Mouse (Mus musculus) heart, adult 2 months (tissue): ENCODE results near the gene Mnat1. TPM values are rescaled to one million over a fixed set of nuclear protein-coding genes. Genes with fewer than 3 reads are reported as not detected.

ENCODE experiments used
- DNase-seq, 2 experiments: peaks; one replicate each; pipeline ENCODE4 v3.0.0; 2021
- H3K27ac ChIP-seq: fragments of 200-600 bp; 2 replicates; pipeline ENCODE4 v1.8.1; 2022
- H3K27me3 ChIP-seq: fragments of 200-500 bp; 2 replicates; pipeline ENCODE4 v1.6.1; 2012; ENCODE audit warnings: mild to moderate bottlenecking, low read length, inconsistent platforms, mixed read lengths; ENCODE audit not compliant: control insufficient read depth, insufficient read depth
- H3K36me3 ChIP-seq: fragments of 200-500 bp; 2 replicates; pipeline ENCODE4 v1.6.1; 2012; ENCODE audit warnings: low read length, inconsistent platforms; ENCODE audit not compliant: control insufficient read depth, insufficient read depth
- H3K4me1 ChIP-seq: fragments of 200-500 bp; 2 replicates; pipeline ENCODE4 v1.6.1; 2011; ENCODE audit warnings: low read length; ENCODE audit not compliant: control insufficient read depth, insufficient read depth
- H3K4me3 ChIP-seq: fragments of 200-600 bp; 2 replicates; pipeline ENCODE4 v1.8.1; 2022
- H3K79me2 ChIP-seq: fragments of 200-500 bp; replicated peaks from 2 replicates; pipeline ENCODE4 v1.6.1; 2012; ENCODE audit warnings: mild to moderate bottlenecking, inconsistent platforms, low read length, moderate library complexity, mixed read lengths; ENCODE audit not compliant: control insufficient read depth, insufficient read depth
- H3K9ac ChIP-seq: fragments of 200-500 bp; 2 replicates; pipeline ENCODE4 v1.6.1; 2012; ENCODE audit warnings: low read depth, mild to moderate bottlenecking, control low read depth, inconsistent platforms, low read length, mixed read lengths
- CTCF ChIP-seq: fragments of 200-600 bp; IDR thresholded peaks from 2 replicates; pipeline ENCODE4 v1.8.1; 2022; ENCODE audit warnings: antibody characterized with exemption, mild to moderate bottlenecking, moderate library complexity
- EP300 ChIP-seq: fragments of 200-500 bp; IDR thresholded peaks from 2 replicates; pipeline ENCODE4 v1.6.1; 2011; ENCODE audit warnings: low read depth, low read length, control low read depth; ENCODE audit not compliant: insufficient read depth
- POLR2A ChIP-seq: fragments of 200-500 bp; IDR thresholded peaks from 2 replicates; pipeline ENCODE4 v1.6.1; 2011; ENCODE audit warnings: mild to moderate bottlenecking, low read depth, low read length, control low read depth; ENCODE audit not compliant: insufficient read depth
- WGBS: fragments of 180-500 bp; shearing (Covaris S2); methylation state at CpG from one replicate; pipeline ENCODE4 v1.1.7; 2018; 5-methylcytosine and 5-hydroxymethylcytosine counted together
- intact Hi-C: fragments of 180-260 bp; cut with DNase I; formaldehyde crosslinking; loops from one replicate; pipeline ENCODE4 v1.15.1; 2025
- polyA plus RNA-seq: library from polyadenylated mRNA; depleted of rRNA; stranded (reverse); fragments of >200 nt; gene quantifications from 2 replicates; pipeline ENCODE4 v1.2.3, GENCODE M21; 2012
- total RNA-seq, 2 experiments: library from RNA; stranded (reverse); gene quantifications; 2 replicates each; pipeline ENCODE4 v1.2.3; 2021

Gene Mnat1
- total and polyA plus RNA-seq, 3 experiments, result 5.6 to 16.8 (median 16.3) TPM

GRCm38 (mm10) chr12:73198451-73198850 is 74.9 kb downstream of the Mnat1 start:
- Histone ChIP-seq H3K27ac (no peak overlapping the region), H3K4me1 (no peaks in the 10 kb centered on the region; the same call in 1 of the 2 replicates), H3K4me3 (no peak overlapping the region), H3K9ac (no peak overlapping the region), H3K36me3 (peaks cover 9% of the 10 kb centered on the region), H3K27me3 (no peaks in the 10 kb centered on the region), H3K79me2 (no peaks in the 10 kb centered on the region)
- DNase-seq, result no peak
- TF ChIP-seq CTCF (no peak), POLR2A (no peak), EP300 (no peak)
- intact Hi-C loops, result no loop called here
- WGBS, result 29% methylated on average over 1 of the region's 1 CpGs

- no peaks in the 10 kb centered on the region for H3K27me3 ChIP-seq
- no peak for DNase-seq
- no peak overlapping the region for H3K9ac ChIP-seq
- H3K36me3 ChIP-seq, result peaks cover 9% of the 10 kb centered on the region
- 57% methylated on average over 7 of the region's 7 CpGs for WGBS
- H3K27ac ChIP-seq, result no peak overlapping the region
- no peak overlapping the region for H3K4me3 ChIP-seq
- no peaks in the 10 kb centered on the region; the same call in 1 of the 2 replicates for H3K4me1 ChIP-seq
- intact Hi-C loops, result no loop called here
- TF ChIP-seq EP300, result no peak
- TF ChIP-seq POLR2A, result no peak
- no peak for TF ChIP-seq CTCF
- H3K79me2 ChIP-seq, result no peaks in the 10 kb centered on the region
Observed at GRCm38 (mm10) chr12:73199375-73199774, 75.9 kb downstream of the Mnat1 start.

- DNase-seq, result peak in 1 of 2 experiments; percentile 38
- peak overlapping the region; percentile 45 for H3K27ac ChIP-seq
- WGBS, result 27% methylated on average over 3 of the region's 3 CpGs
Observed at GRCm38 (mm10) chr12:73201587-73201986, 78.1 kb downstream of the Mnat1 start.

GRCm38 (mm10) chr12:73205710-73206649 is 82.5 kb downstream of the Mnat1 start:
- TF ChIP-seq POLR2A (no peak), CTCF (no peak), EP300 (0 out of 2 replicates have a peak, but pooled peaks have one; percentile 16)
- DNase-seq, result peak in 1 of 2 experiments; percentile 41
- H3K79me2 ChIP-seq, result no peaks in the 10 kb centered on the region
- peaks cover 24% of the 10 kb centered on the region for H3K36me3 ChIP-seq
- WGBS, result 75% methylated on average over 11 of the region's 11 CpGs
- H3K27me3 ChIP-seq, result no peaks in the 10 kb centered on the region
- peaks cover 3% of the 10 kb centered on the region for H3K4me1 ChIP-seq
- no peak overlapping the region for H3K9ac ChIP-seq
- peak overlapping the region; percentile 72 for H3K27ac ChIP-seq
- H3K4me3 ChIP-seq, result no peak overlapping the region
- intact Hi-C loops, result loop anchor here (5.0 kb wide), 1 partner anchor 164 kb away; no protein-coding TSS in a partner anchor

More at GRCm38 (mm10) chr12:73201587-73201986, 78.1 kb downstream of the Mnat1 start:
- peaks cover 9% of the 10 kb centered on the region for H3K36me3 ChIP-seq
- no peaks in the 10 kb centered on the region for H3K79me2 ChIP-seq
- no peak overlapping the region for H3K9ac ChIP-seq
- no peaks in the 10 kb centered on the region; the same call in none of the 2 replicates for H3K4me1 ChIP-seq
- no peak for TF ChIP-seq EP300
- no peak for TF ChIP-seq POLR2A
- TF ChIP-seq CTCF, result no peak
- H3K27me3 ChIP-seq, result no peaks in the 10 kb centered on the region
- no peak overlapping the region for H3K4me3 ChIP-seq
- intact Hi-C loops, result no loop called here

- no peak overlapping the region for H3K9ac ChIP-seq
- WGBS, result 68% methylated on average over 4 of the region's 4 CpGs
- H3K27me3 ChIP-seq, result no peaks in the 10 kb centered on the region
- no peak for DNase-seq
- H3K4me3 ChIP-seq, result no peak overlapping the region
- intact Hi-C loops, result loop anchor here (5.0 kb wide), 1 partner anchor 165 kb away; no protein-coding TSS in a partner anchor
- TF ChIP-seq EP300, result 0 out of 2 replicates have a peak, but pooled peaks have one; percentile 13
- TF ChIP-seq CTCF, result no peak
- H3K79me2 ChIP-seq, result no peaks in the 10 kb centered on the region
- H3K4me1 ChIP-seq, result peaks cover 3% of the 10 kb centered on the region
- H3K36me3 ChIP-seq, result peaks cover 19% of the 10 kb centered on the region
- H3K27ac ChIP-seq, result peak overlapping the region; percentile 72
Observed at GRCm38 (mm10) chr12:73207008-73207407, 83.5 kb downstream of the Mnat1 start.

GRCm38 (mm10) chr12:73207461-73207860 is 83.9 kb downstream of the Mnat1 start:
- TF ChIP-seq CTCF (no peak), EP300 (no peak), POLR2A (no peak)
- WGBS, result 64% methylated on average over 1 of the region's 1 CpGs
- H3K4me1 ChIP-seq, result peaks cover 3% of the 10 kb centered on the region
- no peaks in the 10 kb centered on the region for H3K27me3 ChIP-seq
- peak overlapping the region; percentile 72 for H3K27ac ChIP-seq
- H3K9ac ChIP-seq, result no peak overlapping the region
- DNase-seq, result no peak
- H3K79me2 ChIP-seq, result no peaks in the 10 kb centered on the region
- H3K36me3 ChIP-seq, result peaks cover 17% of the 10 kb centered on the region
- intact Hi-C loops, result loop anchor here (5.0 kb wide), 1 partner anchor 165 kb away; no protein-coding TSS in a partner anchor
- H3K4me3 ChIP-seq, result no peak overlapping the region
